Mouse (Mus musculus) forebrain, postnatal 0 days (tissue): ENCODE measurements around the gene Kcnh1. TPM values are rescaled to one million over a fixed set of nuclear protein-coding genes. Genes with fewer than 3 reads are reported as not detected.
A peak's percentile ranks its signal among the peaks of the same experiment; 100 is the strongest.

Experiments
- ATAC-seq: fragments of 200-750 bp; cut with Nextera tagmentation; 2 replicates; pipeline ENCODE4 v1.8.0; 2017; ENCODE audit warnings: mild to moderate bottlenecking, moderate library complexity
- DNase-seq: peaks from one replicate; pipeline ENCODE4 v3.0.0-alpha.2; 2015
- H3K27ac ChIP-seq: fragments of 300-500 bp; sonication (generic); 2 replicates; pipeline ENCODE4 v1.5.1; 2014; ENCODE audit warnings: low read depth, mild to moderate bottlenecking, antibody characterized with exemption, low read length, moderate library complexity, mixed read lengths
- H3K27me3 ChIP-seq: fragments of 300-500 bp; sonication (generic); 2 replicates; pipeline ENCODE4 v1.6.1; 2014; ENCODE audit warnings: mild to moderate bottlenecking, low read length, mixed read lengths; ENCODE audit not compliant: insufficient read depth
- H3K36me3 ChIP-seq: fragments of 300-500 bp; sonication (generic); 2 replicates; pipeline ENCODE4 v1.6.1; 2014; ENCODE audit warnings: mild to moderate bottlenecking, moderate library complexity; ENCODE audit not compliant: insufficient read depth
- H3K4me1 ChIP-seq: fragments of 300-500 bp; sonication (generic); 2 replicates; pipeline ENCODE4 v1.6.1; 2014; ENCODE audit warnings: antibody characterized with exemption; ENCODE audit not compliant: insufficient read depth
- H3K4me2 ChIP-seq: fragments of 300-500 bp; sonication (generic); 2 replicates; pipeline ENCODE4 v1.6.1; 2014; ENCODE audit warnings: low read depth, mild to moderate bottlenecking, moderate library complexity
- H3K4me3 ChIP-seq: fragments of 300-500 bp; sonication (generic); 2 replicates; pipeline ENCODE4 v1.5.1; 2014; ENCODE audit warnings: low read depth, low read length, mixed read lengths
- H3K9ac ChIP-seq: fragments of 300-500 bp; sonication (generic); 2 replicates; pipeline ENCODE4 v1.6.1; 2014; ENCODE audit warnings: mild to moderate bottlenecking
- H3K9me3 ChIP-seq: fragments of 300-500 bp; sonication (generic); 2 replicates; pipeline ENCODE4 v1.6.1; 2016; ENCODE audit warnings: low read length
- CTCF ChIP-seq: sonication (generic); IDR thresholded peaks from 2 replicates; pipeline ENCODE4 v1.5.1; 2016; ENCODE audit warnings: antibody characterized with exemption, control low read depth, low read depth
- WGBS: fragments of 180-500 bp; shearing (Covaris S2); extraction: QIAGEN DNeasy Blood & Tissue Kit; methylation state at CpG from one replicate; pipeline ENCODE4 v1.1.7; 2014; 5-methylcytosine and 5-hydroxymethylcytosine counted together
- polyA plus RNA-seq: library from polyadenylated mRNA; unstranded; fragments of >200 nt; fragmentation: Nextera tagmentation; extraction: Ambion mirVana; gene quantifications from 2 replicates; pipeline ENCODE4 v1.2.1, GENCODE M21; 2015
- total RNA-seq: library from RNA; depleted of rRNA; stranded (reverse); fragments of >200 nt; gene quantifications from 2 replicates; pipeline ENCODE4 v1.2.3, GENCODE M21; 2014

The Kcnh1 gene
- total and polyA plus RNA-seq, 2 experiments from 2014 or later = 2.3 to 5.7 TPM

GRCm38 (mm10) chr1:192489908-192490825 is 299.6 kb downstream of the Kcnh1 start:
- 80% methylated on average over 13 of the region's 13 CpGs for WGBS
- Histone ChIP-seq H3K36me3 (no peaks in the 10 kb centered on the region), H3K27me3 (no peaks in the 10 kb centered on the region), H3K4me1 (no peaks in the 10 kb centered on the region), H3K27ac (no peak overlapping the region), H3K4me2 (no peak overlapping the region), H3K4me3 (no peak overlapping the region), H3K9me3 (no peaks in the 10 kb centered on the region), H3K9ac (no peak overlapping the region)
- ATAC-seq (no peak), DNase-seq (no peak)
- TF ChIP-seq CTCF = no peak

GRCm38 (mm10) chr1:192497505-192497904 is 306.9 kb downstream of the Kcnh1 start:
- H3K9me3 ChIP-seq = no peaks in the 10 kb centered on the region
- H3K4me2 ChIP-seq = no peak overlapping the region
- H3K4me3 ChIP-seq = no peak overlapping the region
- H3K27ac ChIP-seq = no peak overlapping the region
- no peak for ATAC-seq
- no peak for DNase-seq
- TF ChIP-seq CTCF = no peak
- H3K4me1 ChIP-seq = no peaks in the 10 kb centered on the region
- WGBS = 93% methylated on average over 2 of the region's 2 CpGs
- no peak overlapping the region for H3K9ac ChIP-seq
- H3K27me3 ChIP-seq = no peaks in the 10 kb centered on the region
- H3K36me3 ChIP-seq = no peaks in the 10 kb centered on the region

GRCm38 (mm10) chr1:192502016-192502415 is 311.4 kb downstream of the Kcnh1 start:
- Histone ChIP-seq H3K4me1 (no peaks in the 10 kb centered on the region), H3K9ac (no peak overlapping the region), H3K4me3 (no peak overlapping the region), H3K27me3 (no peaks in the 10 kb centered on the region), H3K9me3 (no peaks in the 10 kb centered on the region), H3K36me3 (no peaks in the 10 kb centered on the region), H3K27ac (no peak overlapping the region), H3K4me2 (no peak overlapping the region)
- no peak for ATAC-seq
- 63% methylated on average over 9 of the region's 9 CpGs for WGBS
- no peak for TF ChIP-seq CTCF
- peak; percentile 20 for DNase-seq

GRCm38 (mm10) chr1:192502835-192503234 is 312.3 kb downstream of the Kcnh1 start:
- no peak for TF ChIP-seq CTCF
- Histone ChIP-seq H3K4me3 (no peak overlapping the region), H3K9ac (no peak overlapping the region), H3K9me3 (no peaks in the 10 kb centered on the region), H3K4me2 (no peak overlapping the region), H3K27me3 (no peaks in the 10 kb centered on the region), H3K4me1 (no peaks in the 10 kb centered on the region), H3K27ac (no peak overlapping the region), H3K36me3 (no peaks in the 10 kb centered on the region)
- no peak for DNase-seq
- ATAC-seq = no peak

DNA sequence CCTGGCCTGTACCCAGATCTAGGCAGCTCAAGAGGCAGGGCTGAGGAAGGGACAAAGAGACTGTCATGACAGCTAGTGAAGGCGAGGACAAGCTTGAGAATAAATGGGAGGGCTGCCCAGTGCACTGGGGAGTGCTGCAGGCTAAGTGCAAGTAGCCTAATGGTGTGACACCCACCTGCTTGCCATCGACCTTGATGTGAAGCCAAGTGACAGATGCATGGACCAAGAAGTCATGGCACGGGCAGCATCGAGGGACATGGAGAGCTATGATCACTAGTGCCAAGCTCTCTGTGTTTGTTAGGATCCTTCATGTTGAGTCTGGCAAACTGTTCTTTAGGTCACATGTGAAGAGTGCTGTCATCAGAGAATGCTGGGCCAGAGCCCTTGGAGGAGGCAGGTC is 313.1 kb downstream of the Kcnh1 start:
- Histone ChIP-seq H3K27me3 (no peaks in the 10 kb centered on the region), H3K4me3 (no peak overlapping the region), H3K4me1 (no peaks in the 10 kb centered on the region), H3K36me3 (no peaks in the 10 kb centered on the region), H3K9me3 (no peaks in the 10 kb centered on the region), H3K27ac (no peak overlapping the region), H3K9ac (no peak overlapping the region), H3K4me2 (no peak overlapping the region)
- TF ChIP-seq CTCF = no peak
- no peak for DNase-seq
- no peak for ATAC-seq
- 87% methylated on average over 4 of the region's 4 CpGs for WGBS

DNA sequence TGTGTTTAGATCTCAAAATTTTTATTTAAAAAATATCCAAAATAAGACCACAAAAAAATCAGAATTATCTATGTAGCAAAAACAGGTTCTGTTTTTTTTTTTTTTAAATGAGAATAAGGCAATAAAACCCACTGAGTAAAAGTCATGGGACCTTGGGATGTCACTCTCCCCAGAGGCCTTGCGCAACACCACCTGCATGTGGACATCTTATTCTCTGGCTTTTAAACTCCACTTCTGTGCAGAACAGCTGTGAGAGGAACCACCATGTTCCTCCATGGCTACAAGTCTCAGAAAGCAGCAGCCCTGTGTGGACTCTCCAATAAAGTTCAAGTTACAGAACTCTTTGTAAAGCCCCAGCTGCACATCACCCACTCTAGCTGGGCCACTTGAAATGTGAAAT is 322.2 kb downstream of the Kcnh1 start:
- Histone ChIP-seq H3K9me3 (no peaks in the 10 kb centered on the region), H3K36me3 (no peaks in the 10 kb centered on the region), H3K27me3 (no peaks in the 10 kb centered on the region), H3K4me2 (no peak overlapping the region), H3K9ac (no peak overlapping the region), H3K4me1 (no peaks in the 10 kb centered on the region), H3K27ac (no peak overlapping the region), H3K4me3 (no peak overlapping the region)
- WGBS = 98% methylated on average over 1 of the region's 1 CpGs
- no peak for TF ChIP-seq CTCF
- ATAC-seq (no peak), DNase-seq (no peak)

DNA sequence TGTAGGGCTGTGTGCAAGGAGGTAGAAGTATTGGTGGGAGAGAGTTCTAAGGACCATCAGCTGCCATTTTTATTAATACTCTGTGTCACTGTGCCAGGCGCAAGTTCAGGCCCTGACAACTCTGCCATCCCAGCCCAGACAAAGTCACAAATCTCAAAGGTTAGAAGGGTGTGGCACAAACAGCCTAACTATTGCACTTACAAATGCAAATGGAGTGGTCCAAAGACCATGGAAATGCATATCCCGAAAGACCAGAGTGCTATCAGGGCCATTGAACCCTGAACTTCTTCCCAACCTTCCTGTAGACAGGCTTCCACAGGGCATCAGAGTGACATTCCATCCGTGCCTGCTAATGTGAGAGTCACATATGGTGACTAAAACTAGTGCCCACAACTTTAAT is 324.8 kb downstream of the Kcnh1 start:
- DNase-seq = no peak
- ATAC-seq = no peak
- no peak for TF ChIP-seq CTCF
- Histone ChIP-seq H3K9ac (no peak overlapping the region), H3K36me3 (no peaks in the 10 kb centered on the region), H3K27ac (no peak overlapping the region), H3K4me1 (no peaks in the 10 kb centered on the region), H3K4me2 (no peak overlapping the region), H3K27me3 (no peaks in the 10 kb centered on the region), H3K4me3 (no peak overlapping the region), H3K9me3 (no peaks in the 10 kb centered on the region)
- 86% methylated on average over 3 of the region's 3 CpGs for WGBS
